Mouse (Mus musculus) neural tube, embryonic 13.5 days (tissue): ENCODE results near the gene Tbc1d17. TPM values are rescaled to one million over a fixed set of nuclear protein-coding genes. Genes with fewer than 3 reads are reported as not detected.

Experiments
- ATAC-seq: fragments of 200-750 bp; cut with Nextera tagmentation; 2 replicates; pipeline ENCODE4 v1.8.0; 2017; ENCODE audit warnings: low read depth, mild to moderate bottlenecking, moderate TSS enrichment, moderate library complexity
- H3K27ac ChIP-seq: fragments of 300-500 bp; sonication (generic); replicated peaks from 2 replicates; pipeline ENCODE4 v1.5.1; 2015; ENCODE audit warnings: moderate library complexity, mild to moderate bottlenecking, inconsistent platforms
- H3K27me3 ChIP-seq: fragments of 300-500 bp; sonication (generic); 2 replicates; pipeline ENCODE4 v1.6.1; 2015; ENCODE audit warnings: mild to moderate bottlenecking, inconsistent platforms
- H3K36me3 ChIP-seq: fragments of 300-500 bp; sonication (generic); 2 replicates; pipeline ENCODE4 v1.6.1; 2015; ENCODE audit warnings: mild to moderate bottlenecking, inconsistent platforms
- H3K4me1 ChIP-seq: fragments of 300-500 bp; sonication (generic); replicated peaks from 2 replicates; pipeline ENCODE4 v1.6.1; 2015; ENCODE audit warnings: inconsistent platforms
- H3K4me2 ChIP-seq: fragments of 300-500 bp; sonication (generic); 2 replicates; pipeline ENCODE4 v1.6.1; 2015; ENCODE audit warnings: inconsistent platforms, mild to moderate bottlenecking, moderate library complexity
- H3K4me3 ChIP-seq: fragments of 300-500 bp; sonication (generic); 2 replicates; pipeline ENCODE4 v1.5.1; 2015; ENCODE audit warnings: mild to moderate bottlenecking, inconsistent platforms
- H3K9ac ChIP-seq: fragments of 300-500 bp; sonication (generic); 2 replicates; pipeline ENCODE4 v1.6.1; 2015; ENCODE audit warnings: moderate library complexity, mild to moderate bottlenecking, inconsistent platforms
- H3K9me3 ChIP-seq: fragments of 300-500 bp; sonication (generic); 2 replicates; pipeline ENCODE4 v1.6.1; 2016; ENCODE audit warnings: inconsistent platforms
- WGBS: fragments of 180-500 bp; shearing (Covaris S2); methylation state at CpG from one replicate; pipeline ENCODE4 v1.1.7; 2015; 5-methylcytosine and 5-hydroxymethylcytosine counted together
- polyA plus RNA-seq: library from polyadenylated mRNA; unstranded; fragments of >200 nt; fragmentation: Nextera tagmentation; extraction: Ambion mirVana; gene quantifications from 2 replicates; pipeline ENCODE4 v1.2.1, GENCODE M21; 2015

Tbc1d17 gene
- polyA plus RNA-seq, 1 experiment from 2014 or later = 101 TPM

DNA sequence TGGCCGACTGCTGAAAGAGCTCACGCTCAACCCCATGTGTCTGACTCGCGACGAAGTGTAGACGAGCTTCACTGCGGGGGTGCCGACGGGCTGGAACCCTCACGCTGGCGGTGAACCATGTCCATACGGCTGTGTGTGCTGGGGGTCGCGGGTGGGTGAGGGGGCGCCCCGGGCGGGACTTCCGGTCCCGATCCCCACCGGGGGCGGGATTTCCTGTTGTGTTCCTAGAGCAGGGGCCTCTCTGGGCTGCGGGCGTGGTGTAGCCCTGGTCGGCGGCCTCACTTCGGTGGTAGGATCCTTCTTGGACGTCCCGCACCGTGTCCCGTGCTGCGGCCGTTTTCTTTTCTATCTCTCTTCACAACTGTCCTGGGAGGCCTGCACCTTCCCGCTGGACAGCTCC is 1.3 kb upstream of the Tbc1d17 start:
- WGBS = under 1% methylated on average over 33 of the region's 33 CpGs
- H3K4me3 ChIP-seq = peak overlapping the region; percentile 84
- H3K9me3 ChIP-seq = no peaks in the 10 kb centered on the region
- H3K27me3 ChIP-seq = no peaks in the 10 kb centered on the region
- peak; percentile 38 for ATAC-seq
- peaks cover 53% of the 10 kb centered on the region for H3K4me1 ChIP-seq
- H3K9ac ChIP-seq = peak overlapping the region; percentile 89
- peaks cover 33% of the 10 kb centered on the region for H3K36me3 ChIP-seq
- H3K27ac ChIP-seq = peak overlapping the region; percentile 98
- H3K4me2 ChIP-seq = peak overlapping the region; percentile 84

- peak overlapping the region; percentile 84 for H3K4me3 ChIP-seq
These were observed 685 bp upstream of the Tbc1d17 start for GRCm38 (mm10) chr7:44849416-44850111.

GRCm38 (mm10) chr7:44847772-44848171 is 1.1 kb downstream of the Tbc1d17 start:
- ATAC-seq = no peak
- Histone ChIP-seq H3K4me2 (peak overlapping the region; percentile 84), H3K27ac (peak overlapping the region; percentile 98), H3K4me1 (peaks cover 30% of the 10 kb centered on the region), H3K9me3 (no peaks in the 10 kb centered on the region), H3K27me3 (no peaks in the 10 kb centered on the region), H3K9ac (peak overlapping the region; percentile 74), H3K4me3 (peak overlapping the region; percentile 84), H3K36me3 (peaks cover 46% of the 10 kb centered on the region)
- 86% methylated on average over 5 of the region's 5 CpGs for WGBS

More at GRCm38 (mm10) chr7:44849416-44850111, 685 bp upstream of the Tbc1d17 start:
- Histone ChIP-seq H3K27me3 (no peaks in the 10 kb centered on the region), H3K4me2 (peak overlapping the region; percentile 84), H3K4me1 (peaks cover 48% of the 10 kb centered on the region), H3K9me3 (no peaks in the 10 kb centered on the region), H3K36me3 (peaks cover 39% of the 10 kb centered on the region), H3K27ac (peak overlapping the region; percentile 98), H3K9ac (peak overlapping the region; percentile 89)
- peak; percentile 79 for ATAC-seq
- WGBS = under 1% methylated on average over 41 of the region's 41 CpGs

- peaks cover 51% of the 10 kb centered on the region for H3K36me3 ChIP-seq
These were observed 2.1 kb downstream of the Tbc1d17 start for GRCm38 (mm10) chr7:44846804-44847203.

DNA sequence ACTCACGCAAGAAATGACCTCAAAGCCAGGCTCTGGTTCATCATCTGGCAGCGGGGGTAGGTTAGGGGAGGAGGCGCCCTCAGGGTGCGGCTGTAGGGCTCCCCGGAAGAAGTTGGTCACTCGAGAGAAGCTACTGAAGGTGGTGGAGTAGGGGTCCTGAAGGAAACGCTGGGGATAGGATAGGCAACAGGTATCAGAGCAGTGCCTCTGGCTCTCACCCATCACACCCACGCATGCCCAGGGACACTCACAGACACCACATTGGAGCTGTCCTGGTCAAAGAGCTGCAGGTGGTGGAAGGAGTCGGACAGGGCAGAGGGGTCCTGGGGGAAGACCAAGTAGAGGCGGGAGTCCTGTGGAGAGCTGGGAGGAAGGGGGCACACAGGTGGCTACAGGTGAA is 3.9 kb downstream of the Tbc1d17 start:
- Histone ChIP-seq H3K4me1 (peaks cover 18% of the 10 kb centered on the region), H3K4me2 (no peak overlapping the region), H3K9me3 (no peaks in the 10 kb centered on the region), H3K27me3 (peaks cover 24% of the 10 kb centered on the region), H3K36me3 (peaks cover 67% of the 10 kb centered on the region), H3K27ac (no peak overlapping the region), H3K4me3 (no peak overlapping the region), H3K9ac (no peak overlapping the region)
- ATAC-seq = no peak
- WGBS = 95% methylated on average over 10 of the region's 10 CpGs

More at GRCm38 (mm10) chr7:44846804-44847203, 2.1 kb downstream of the Tbc1d17 start:
- Histone ChIP-seq H3K9me3 (no peaks in the 10 kb centered on the region), H3K9ac (no peak overlapping the region), H3K27ac (no peak overlapping the region), H3K4me2 (no peak overlapping the region), H3K27me3 (peaks cover 7% of the 10 kb centered on the region), H3K4me1 (peaks cover 24% of the 10 kb centered on the region), H3K4me3 (no peak overlapping the region)
- WGBS = 92% methylated on average over 7 of the region's 7 CpGs
- no peak for ATAC-seq

DNA sequence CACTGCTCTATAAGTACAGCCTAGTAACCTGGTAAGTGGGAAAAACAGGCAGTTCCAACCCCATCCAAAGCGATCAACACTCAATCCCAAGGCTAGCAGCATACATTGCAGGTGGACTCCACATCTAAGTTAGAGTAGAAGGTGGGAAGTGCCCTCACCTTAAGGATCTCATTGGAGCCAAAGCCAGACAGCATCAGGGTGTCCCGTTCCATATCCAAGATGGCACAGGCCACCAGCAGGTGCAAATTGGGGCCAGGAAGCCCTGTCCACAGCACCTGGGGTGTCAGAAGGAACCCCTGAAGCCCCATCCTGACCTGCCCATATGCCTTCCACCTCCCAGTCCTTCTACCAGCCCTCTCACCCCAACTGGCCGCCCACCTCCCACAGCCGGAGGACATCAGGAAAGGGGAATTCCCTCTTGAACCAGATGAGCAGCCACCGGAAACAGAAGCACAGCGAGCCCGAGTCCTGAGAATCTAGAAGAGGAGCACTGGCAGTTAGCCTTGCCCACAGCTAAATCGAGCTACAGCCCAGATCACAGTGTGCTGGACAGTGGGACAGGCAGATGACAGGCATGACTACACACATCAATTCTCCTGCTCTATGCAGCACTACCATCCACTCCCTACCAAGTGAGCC is 6.9 kb downstream of the Tbc1d17 start:
- no peak for ATAC-seq
- Histone ChIP-seq H3K27ac (no peak overlapping the region), H3K36me3 (peaks cover 67% of the 10 kb centered on the region), H3K4me2 (no peak overlapping the region), H3K4me1 (peaks cover 21% of the 10 kb centered on the region), H3K9ac (no peak overlapping the region; the same call in 1 of the 2 replicates), H3K4me3 (no peak overlapping the region), H3K9me3 (no peaks in the 10 kb centered on the region), H3K27me3 (peaks cover 40% of the 10 kb centered on the region)
- 93% methylated on average over 8 of the region's 8 CpGs for WGBS

- peak overlapping the region; percentile 23; the same call in 1 of the 2 replicates for H3K4me3 ChIP-seq
- peak overlapping the region; percentile 65; the same call in 1 of the 2 replicates for H3K9ac ChIP-seq
- H3K9me3 ChIP-seq = no peaks in the 10 kb centered on the region
- H3K4me1 ChIP-seq = peaks cover 24% of the 10 kb centered on the region
- peaks cover 40% of the 10 kb centered on the region for H3K27me3 ChIP-seq
- H3K4me2 ChIP-seq = peak overlapping the region; percentile 49
- H3K36me3 ChIP-seq = peaks cover 52% of the 10 kb centered on the region
- no peak overlapping the region for H3K27ac ChIP-seq
- WGBS = 41% methylated on average over 14 of the region's 14 CpGs
- no peak for ATAC-seq
These were observed 8.5 kb downstream of the Tbc1d17 start for GRCm38 (mm10) chr7:44840426-44840825.

DNA sequence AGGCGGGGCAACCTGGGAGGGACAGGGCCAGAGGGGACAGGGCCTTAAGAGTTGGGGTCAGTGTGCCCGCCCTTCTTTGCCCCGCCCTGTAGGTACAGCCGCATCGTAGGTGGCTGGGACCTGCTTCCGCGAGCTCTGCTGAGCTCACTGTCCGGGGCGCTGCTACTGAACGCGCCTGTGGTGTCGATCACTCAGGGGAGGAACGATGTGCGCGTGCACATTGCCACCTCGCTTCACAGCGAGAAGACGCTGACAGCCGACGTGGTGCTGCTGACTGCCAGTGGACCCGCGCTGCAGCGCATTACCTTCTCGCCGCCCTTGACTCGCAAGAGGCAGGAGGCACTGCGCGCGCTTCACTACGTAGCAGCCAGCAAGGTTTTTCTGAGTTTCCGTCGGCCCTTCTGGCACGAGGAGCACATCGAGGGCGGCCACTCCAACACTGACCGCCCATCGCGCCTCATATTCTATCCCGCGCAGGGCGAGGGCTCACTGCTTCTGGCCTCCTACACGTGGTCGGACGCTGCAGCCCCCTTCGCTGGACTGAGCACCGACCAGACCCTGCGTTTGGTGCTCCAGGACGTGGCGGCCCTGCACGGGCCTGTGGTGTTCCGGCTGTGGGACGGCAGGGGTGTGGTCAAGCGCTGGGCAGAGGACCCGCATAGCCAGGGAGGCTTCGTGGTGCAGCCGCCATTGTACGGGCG is 9.2 kb downstream of the Tbc1d17 start:
- Histone ChIP-seq H3K4me3 (peak overlapping the region; percentile 23), H3K27ac (no peak overlapping the region), H3K36me3 (peaks cover 44% of the 10 kb centered on the region), H3K9ac (peak overlapping the region; percentile 65), H3K4me2 (peak overlapping the region; percentile 49), H3K9me3 (no peaks in the 10 kb centered on the region), H3K4me1 (peaks cover 24% of the 10 kb centered on the region), H3K27me3 (peaks cover 40% of the 10 kb centered on the region)
- ATAC-seq = peak; percentile 45
- 1% methylated on average over 58 of the region's 58 CpGs for WGBS

GRCm38 (mm10) chr7:44839171-44839490 is 9.7 kb downstream of the Tbc1d17 start:
- Histone ChIP-seq H3K36me3 (peaks cover 39% of the 10 kb centered on the region), H3K4me2 (peak overlapping the region; percentile 49), H3K9ac (peak overlapping the region; percentile 65), H3K27me3 (peaks cover 40% of the 10 kb centered on the region), H3K9me3 (no peaks in the 10 kb centered on the region), H3K4me3 (peak overlapping the region; percentile 23), H3K4me1 (peaks cover 24% of the 10 kb centered on the region), H3K27ac (no peak overlapping the region)
- no peak for ATAC-seq
- 30% methylated on average over 11 of the region's 11 CpGs for WGBS

DNA sequence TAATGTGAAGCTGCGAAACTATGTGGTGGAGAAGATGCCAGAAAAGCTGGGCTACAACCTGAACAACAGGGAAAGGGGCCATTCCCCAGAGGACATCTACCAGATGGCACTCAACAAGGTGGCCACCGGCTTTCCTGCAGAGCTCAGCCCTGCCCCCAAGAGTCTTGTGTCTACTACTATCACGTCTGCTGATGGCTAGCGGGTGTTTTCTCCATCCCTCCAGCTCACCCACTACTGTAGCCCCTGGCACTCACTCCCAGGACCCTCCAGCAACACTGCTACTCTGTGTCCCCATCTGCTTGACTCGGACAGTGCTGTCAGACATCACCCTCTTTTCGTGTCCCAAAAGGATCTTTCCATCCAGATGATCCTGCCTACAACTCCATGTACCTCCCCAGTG is 10.8 kb downstream of the Tbc1d17 start:
- no peak overlapping the region for H3K27ac ChIP-seq
- peaks cover 40% of the 10 kb centered on the region for H3K27me3 ChIP-seq
- no peaks in the 10 kb centered on the region for H3K9me3 ChIP-seq
- H3K36me3 ChIP-seq = peaks cover 28% of the 10 kb centered on the region
- no peak overlapping the region for H3K4me2 ChIP-seq
- no peak for ATAC-seq
- no peak overlapping the region for H3K4me3 ChIP-seq
- peaks cover 24% of the 10 kb centered on the region for H3K4me1 ChIP-seq
- WGBS = 83% methylated on average over 6 of the region's 6 CpGs
- no peak overlapping the region for H3K9ac ChIP-seq

DNA sequence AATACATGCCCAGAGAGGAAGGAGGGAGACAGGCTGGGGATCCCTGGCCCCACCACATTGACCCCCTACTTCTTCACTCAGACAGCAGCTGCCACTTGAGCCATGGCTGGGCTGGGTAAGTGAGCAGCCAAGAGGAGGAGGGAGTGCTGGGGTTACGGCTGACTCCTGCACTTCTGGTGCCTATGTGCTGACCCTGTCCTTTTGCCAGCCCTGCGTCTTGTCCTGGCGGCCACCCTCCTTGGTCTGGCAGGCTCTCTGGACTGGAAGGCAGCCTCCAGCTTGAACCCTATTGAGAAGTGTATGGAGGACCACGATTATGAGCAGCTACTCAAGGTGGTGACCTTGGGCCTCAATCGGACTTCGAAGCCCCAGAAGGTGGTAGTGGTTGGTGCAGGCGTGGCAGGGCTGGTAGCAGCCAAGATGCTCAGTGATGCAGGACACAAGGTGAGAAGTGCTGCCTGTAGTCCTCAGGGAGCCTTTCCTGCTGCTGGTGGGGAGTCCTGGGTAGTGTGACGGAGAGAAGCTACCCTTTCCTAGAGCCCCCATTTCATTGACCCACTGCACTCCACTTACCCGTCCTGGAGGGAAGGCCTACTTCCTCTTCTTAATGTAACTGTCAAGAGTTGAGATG is 12.3 kb downstream of the Tbc1d17 start:
- ATAC-seq = no peak
- 85% methylated on average over 9 of the region's 9 CpGs for WGBS
- H3K36me3 ChIP-seq = peaks cover 21% of the 10 kb centered on the region
- no peak overlapping the region for H3K4me3 ChIP-seq
- H3K27me3 ChIP-seq = peaks cover 30% of the 10 kb centered on the region
- no peak overlapping the region for H3K9ac ChIP-seq
- peaks cover 24% of the 10 kb centered on the region for H3K4me1 ChIP-seq
- no peak overlapping the region for H3K4me2 ChIP-seq
- H3K9me3 ChIP-seq = no peaks in the 10 kb centered on the region
- H3K27ac ChIP-seq = no peak overlapping the region

DNA sequence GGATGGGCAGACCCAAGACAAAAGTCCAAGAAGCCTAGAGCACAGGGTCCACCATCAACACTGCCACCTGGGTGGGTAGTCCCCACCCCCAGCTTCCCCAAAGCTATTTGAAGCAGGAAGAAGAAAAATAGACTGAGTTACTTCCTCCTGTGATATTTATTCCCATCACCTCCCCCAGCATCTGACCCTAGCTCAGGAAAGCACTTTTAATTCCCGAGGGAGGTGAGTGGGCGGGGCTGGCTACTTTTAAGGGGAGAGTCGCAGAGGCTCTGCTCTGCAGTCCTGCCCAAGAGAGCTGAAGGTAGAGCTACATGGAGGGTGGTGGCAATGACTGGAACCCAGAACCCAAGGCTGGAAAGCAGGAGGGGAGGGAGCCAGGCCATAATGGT is 12.9 kb downstream of the Tbc1d17 start:
- Histone ChIP-seq H3K27me3 (peaks cover 25% of the 10 kb centered on the region), H3K4me1 (peaks cover 24% of the 10 kb centered on the region), H3K9me3 (no peaks in the 10 kb centered on the region), H3K27ac (no peak overlapping the region), H3K4me2 (no peak overlapping the region), H3K9ac (no peak overlapping the region), H3K4me3 (no peak overlapping the region), H3K36me3 (peaks cover 22% of the 10 kb centered on the region)
- no peak for ATAC-seq
- WGBS = 54% methylated on average over 3 of the region's 3 CpGs
